Mouse (Mus musculus) hindbrain, embryonic 10.5 days (tissue): ENCODE measurements around the gene Tmem202. TPM values are rescaled to one million over a fixed set of nuclear protein-coding genes. Genes with fewer than 3 reads are reported as not detected.

Experiments used
- DNase-seq: peaks from one replicate; pipeline ENCODE4 v3.0.0-alpha.2; 2017; ENCODE audit warnings: low spot score
- H3K27ac ChIP-seq: fragments of 300-500 bp; sonication (generic); 2 replicates; pipeline ENCODE4 v1.5.1; 2016; ENCODE audit warnings: mild to moderate bottlenecking, moderate library complexity
- H3K27me3 ChIP-seq: fragments of 300-500 bp; sonication (generic); 2 replicates; pipeline ENCODE4 v1.6.1; 2016; ENCODE audit warnings: mild to moderate bottlenecking; ENCODE audit not compliant: poor library complexity, insufficient read depth, severe bottlenecking
- H3K36me3 ChIP-seq: fragments of 300-500 bp; sonication (generic); 2 replicates; pipeline ENCODE4 v1.6.1; 2016; ENCODE audit warnings: mild to moderate bottlenecking, moderate library complexity
- H3K4me1 ChIP-seq: fragments of 300-500 bp; sonication (generic); replicated peaks from 2 replicates; pipeline ENCODE4 v1.6.1; 2016; ENCODE audit warnings: mild to moderate bottlenecking
- H3K4me3 ChIP-seq: fragments of 300-500 bp; sonication (generic); 2 replicates; pipeline ENCODE4 v1.5.1; 2016; ENCODE audit warnings: mild to moderate bottlenecking, moderate library complexity
- H3K9me3 ChIP-seq: fragments of 300-500 bp; sonication (generic); 2 replicates; pipeline ENCODE4 v1.6.1; 2016; ENCODE audit warnings: mild to moderate bottlenecking, moderate library complexity
- WGBS: fragments of 180-500 bp; shearing (Covaris S2); methylation state at CpG from one replicate; pipeline ENCODE4 v1.1.7; 2016; 5-methylcytosine and 5-hydroxymethylcytosine counted together
- polyA plus RNA-seq: library from polyadenylated mRNA; unstranded; fragments of >200 nt; fragmentation: Nextera tagmentation; extraction: Ambion mirVana; gene quantifications from 2 replicates; pipeline ENCODE4 v1.2.1, GENCODE M21; 2016

Gene Tmem202
- polyA plus RNA-seq, 1 experiment from 2014 or later: not detected

DNA sequence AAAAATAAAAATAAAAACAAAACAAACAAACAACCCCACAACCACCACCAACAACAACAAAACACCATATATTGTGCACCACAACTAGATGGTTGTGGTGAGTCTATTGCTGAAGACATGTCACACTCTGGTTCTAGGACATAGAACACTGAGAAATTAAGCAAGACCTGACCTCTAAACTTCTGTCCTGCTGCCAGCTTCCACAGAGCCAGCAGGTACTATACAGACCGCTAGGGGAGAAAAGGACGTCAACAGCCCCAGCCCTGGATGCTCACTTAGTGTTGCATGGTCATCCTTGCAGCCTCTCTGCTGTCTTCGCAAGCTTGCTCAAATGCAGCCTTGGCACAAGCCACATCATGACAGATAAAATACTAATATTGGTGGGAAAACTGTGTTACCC, 12.1 kb downstream of the Tmem202 start:
- Histone ChIP-seq H3K4me3 (no peak overlapping the region), H3K4me1 (no peaks in the 10 kb centered on the region), H3K27ac (no peak overlapping the region), H3K27me3 (no peaks in the 10 kb centered on the region), H3K36me3 (no peaks in the 10 kb centered on the region), H3K9me3 (no peaks in the 10 kb centered on the region)
- 79% methylated on average over 3 of the region's 3 CpGs for WGBS
- no peak for DNase-seq

DNA sequence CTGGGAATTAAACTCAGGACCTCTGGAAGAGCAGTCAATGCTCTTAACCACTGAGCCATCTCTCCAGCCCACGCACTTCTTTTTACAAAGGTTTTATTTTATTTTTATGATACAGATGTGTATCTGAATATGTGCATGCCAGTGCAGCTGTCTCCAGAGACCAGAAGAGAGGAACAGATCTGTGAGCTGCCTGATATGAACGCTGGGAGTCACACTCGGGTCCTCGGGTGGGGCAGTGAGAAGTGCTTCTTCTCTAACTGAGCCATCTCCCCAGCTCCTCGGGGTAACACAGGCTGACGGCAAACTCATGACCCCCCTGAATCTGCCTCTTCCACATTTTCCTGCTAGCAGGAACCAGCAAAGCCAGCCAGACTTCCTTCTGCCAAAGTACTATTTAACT, 12.9 kb downstream of the Tmem202 start:
- H3K36me3 ChIP-seq: no peaks in the 10 kb centered on the region
- DNase-seq: no peak
- 85% methylated on average over 6 of the region's 6 CpGs for WGBS
- H3K4me3 ChIP-seq: no peak overlapping the region
- H3K4me1 ChIP-seq: no peaks in the 10 kb centered on the region
- H3K27ac ChIP-seq: no peak overlapping the region
- no peaks in the 10 kb centered on the region for H3K9me3 ChIP-seq
- no peaks in the 10 kb centered on the region for H3K27me3 ChIP-seq

DNA sequence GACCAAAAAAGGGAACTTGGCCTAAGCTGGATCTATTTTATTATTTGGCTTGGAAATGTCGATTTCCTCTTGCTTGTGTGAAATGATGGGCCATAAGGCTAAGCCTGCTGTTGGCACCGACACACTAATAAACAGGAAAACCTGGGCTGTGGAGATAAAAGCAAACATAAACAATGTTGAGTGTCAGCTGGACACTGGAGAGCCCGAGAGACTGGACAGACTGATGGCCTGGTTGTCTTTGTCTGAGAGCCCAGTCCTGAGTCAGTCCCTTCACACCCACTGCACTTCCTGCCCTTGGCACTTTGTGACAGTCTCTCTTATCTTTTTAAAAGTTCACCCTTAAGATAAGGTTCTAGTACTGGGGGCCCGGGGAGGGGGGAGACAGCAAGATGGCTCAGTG, 16.7 kb downstream of the Tmem202 start:
- 71% methylated on average over 4 of the region's 4 CpGs for WGBS
- Histone ChIP-seq H3K27me3 (no peaks in the 10 kb centered on the region), H3K27ac (no peak overlapping the region), H3K4me1 (no peaks in the 10 kb centered on the region), H3K4me3 (no peak overlapping the region), H3K9me3 (no peaks in the 10 kb centered on the region), H3K36me3 (no peaks in the 10 kb centered on the region)
- no peak for DNase-seq

DNA sequence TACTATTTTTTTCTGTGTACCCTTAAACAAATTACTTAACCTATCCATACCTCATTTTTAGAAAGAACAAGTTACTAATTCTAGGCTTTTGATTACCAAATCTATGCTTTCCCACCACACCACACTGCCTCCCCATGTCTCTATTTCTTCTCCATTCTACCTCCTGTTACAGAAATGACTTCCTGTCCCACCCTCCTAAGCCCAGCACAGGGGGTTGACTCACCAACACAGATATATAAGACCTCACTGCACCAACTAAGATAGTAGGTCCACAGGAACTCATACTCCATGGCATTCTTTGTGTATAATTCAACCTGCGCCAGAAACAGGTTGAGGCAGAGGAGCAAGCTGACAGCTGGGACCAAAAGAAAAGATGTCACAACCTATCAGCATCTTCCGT, 20.3 kb downstream of the Tmem202 start:
- Histone ChIP-seq H3K9me3 (no peaks in the 10 kb centered on the region), H3K4me3 (no peak overlapping the region), H3K4me1 (no peaks in the 10 kb centered on the region), H3K36me3 (no peaks in the 10 kb centered on the region), H3K27me3 (no peaks in the 10 kb centered on the region), H3K27ac (no peak overlapping the region)
- 89% methylated on average over 2 of the region's 2 CpGs for WGBS
- no peak for DNase-seq

DNA sequence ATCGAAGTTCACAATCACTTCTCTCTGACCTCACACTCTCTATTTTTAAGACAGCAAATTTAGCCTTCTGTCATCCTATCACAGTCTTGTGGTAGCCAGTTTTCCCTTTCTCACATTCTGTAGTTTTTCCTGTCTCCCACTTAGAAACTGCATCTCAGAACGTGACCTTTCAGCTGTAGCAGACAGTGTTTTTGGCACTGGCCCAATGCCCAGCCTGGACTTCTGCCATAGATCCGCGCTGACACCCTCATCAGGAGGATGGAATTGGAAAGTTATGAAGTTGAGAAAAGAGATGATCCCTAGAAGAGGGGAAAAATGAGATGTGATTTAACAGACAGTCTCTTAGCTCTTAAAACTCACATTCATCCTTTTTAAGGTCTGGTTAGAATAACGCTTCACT, 20.7 kb downstream of the Tmem202 start:
- Histone ChIP-seq H3K36me3 (no peaks in the 10 kb centered on the region), H3K27me3 (no peaks in the 10 kb centered on the region), H3K9me3 (no peaks in the 10 kb centered on the region), H3K4me1 (no peaks in the 10 kb centered on the region), H3K27ac (no peak overlapping the region), H3K4me3 (no peak overlapping the region)
- DNase-seq: no peak
- 90% methylated on average over 5 of the region's 5 CpGs for WGBS

- Histone ChIP-seq H3K36me3 (no peaks in the 10 kb centered on the region), H3K4me3 (no peak overlapping the region), H3K27me3 (no peaks in the 10 kb centered on the region), H3K9me3 (no peaks in the 10 kb centered on the region), H3K4me1 (0 out of 2 replicates have a peak, but pooled peaks cover 3% of the 10 kb centered on the region), H3K27ac (no peak overlapping the region)
- 58% methylated on average over 7 of the region's 7 CpGs for WGBS
- DNase-seq: no peak
Observed at GRCm38 (mm10) chr9:59517127-59517526, 22.5 kb downstream of the Tmem202 start.

DNA sequence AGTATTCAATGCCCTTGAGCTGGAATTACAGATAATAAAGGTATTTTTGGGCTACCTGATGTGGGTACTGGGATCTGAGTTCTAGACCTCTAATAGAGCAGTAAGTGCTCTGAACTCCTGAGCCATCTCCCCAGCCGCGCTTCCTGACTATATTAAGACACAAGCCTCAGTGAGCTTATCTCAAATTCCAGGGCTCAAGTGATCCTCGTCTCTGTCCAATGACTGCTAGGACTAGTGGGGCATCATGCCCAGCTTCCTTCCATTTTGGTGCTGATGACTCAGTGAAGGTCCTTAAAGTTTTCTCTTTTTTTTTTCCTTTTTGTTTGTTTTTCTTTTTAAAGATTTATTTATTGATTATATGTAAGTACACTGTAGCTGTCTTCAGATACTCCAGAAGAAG, 24.6 kb downstream of the Tmem202 start:
- H3K27me3 ChIP-seq: no peaks in the 10 kb centered on the region
- H3K27ac ChIP-seq: no peak overlapping the region
- DNase-seq: no peak
- H3K4me1 ChIP-seq: 0 out of 2 replicates have a peak, but pooled peaks cover 3% of the 10 kb centered on the region
- 79% methylated on average over 3 of the region's 3 CpGs for WGBS
- no peaks in the 10 kb centered on the region for H3K36me3 ChIP-seq
- no peak overlapping the region for H3K4me3 ChIP-seq
- H3K9me3 ChIP-seq: no peaks in the 10 kb centered on the region

DNA sequence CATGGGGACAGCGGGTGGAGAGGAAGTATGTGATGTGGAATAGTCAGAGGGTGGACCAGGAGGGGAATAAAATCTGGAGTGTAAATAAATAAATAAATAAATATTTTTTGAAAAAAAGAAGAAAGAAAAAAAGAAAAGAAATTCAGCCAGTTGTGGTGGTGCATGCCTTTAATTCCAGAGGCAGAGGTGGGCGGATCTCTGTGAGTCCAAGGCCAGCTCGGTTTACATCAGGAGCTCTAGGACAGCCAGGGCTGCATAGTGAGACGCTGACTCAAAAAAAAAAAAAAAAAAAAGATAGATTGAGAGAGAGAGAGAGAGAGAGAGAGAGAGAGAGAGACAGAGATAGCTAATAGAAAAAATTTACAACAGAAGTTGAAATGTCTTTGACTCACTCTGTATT, 27.3 kb downstream of the Tmem202 start:
- 60% methylated on average over 4 of the region's 4 CpGs for WGBS

GRCm38 (mm10) chr9:59508146-59508545, 31.5 kb downstream of the Tmem202 start:
- no peak overlapping the region for H3K27ac ChIP-seq
- H3K4me1 ChIP-seq: 0 out of 2 replicates have a peak, but pooled peaks cover 3% of the 10 kb centered on the region
- no peaks in the 10 kb centered on the region for H3K36me3 ChIP-seq
- H3K27me3 ChIP-seq: no peaks in the 10 kb centered on the region
- no peaks in the 10 kb centered on the region for H3K9me3 ChIP-seq
- no peak overlapping the region for H3K4me3 ChIP-seq
- WGBS: 43% methylated on average over 1 of the region's 1 CpGs
- DNase-seq: no peak

More for the DNA sequence above, 27.3 kb downstream of the Tmem202 start:
- H3K36me3 ChIP-seq: no peaks in the 10 kb centered on the region
- H3K4me1 ChIP-seq: 0 out of 2 replicates have a peak, but pooled peaks cover 3% of the 10 kb centered on the region
- H3K27me3 ChIP-seq: no peaks in the 10 kb centered on the region
- no peaks in the 10 kb centered on the region for H3K9me3 ChIP-seq
- DNase-seq: no peak
- H3K27ac ChIP-seq: no peak overlapping the region
- no peak overlapping the region for H3K4me3 ChIP-seq

- Histone ChIP-seq H3K27me3 (no peaks in the 10 kb centered on the region), H3K4me1 (peaks cover 25% of the 10 kb centered on the region), H3K9me3 (no peaks in the 10 kb centered on the region), H3K27ac (peak overlapping the region; percentile 99), H3K4me3 (peak overlapping the region; percentile 99), H3K36me3 (peaks cover 4% of the 10 kb centered on the region; the same call in 1 of the 2 replicates)
- no peak for DNase-seq
Observed at GRCm38 (mm10) chr9:59487331-59487730, 52.3 kb downstream of the Tmem202 start.

GRCm38 (mm10) chr9:59486549-59487065, 53.0 kb downstream of the Tmem202 start, which contains the start of gene Arih1:
Arih1 (minus strand) TSS chr9:59486618.
- H3K27ac ChIP-seq: peak within 1 kb of the TSS; percentile 99
- H3K27me3 ChIP-seq: no peaks in the 10 kb centered on the region
- peak within 1 kb of the TSS; percentile 99 for H3K4me3 ChIP-seq
- peaks cover 25% of the 10 kb centered on the region for H3K4me1 ChIP-seq
- WGBS: under 1% methylated on average over 55 of the region's 56 CpGs
- DNase-seq: peak; percentile 99
- H3K9me3 ChIP-seq: no peaks in the 10 kb centered on the region
- peaks cover 6% of the 10 kb centered on the region; the same call in 1 of the 2 replicates for H3K36me3 ChIP-seq

GRCm38 (mm10) chr9:59486076-59486518, 53.5 kb downstream of the Tmem202 start:
- DNase-seq: no peak
- WGBS: under 1% methylated on average over 71 of the region's 71 CpGs

DNA sequence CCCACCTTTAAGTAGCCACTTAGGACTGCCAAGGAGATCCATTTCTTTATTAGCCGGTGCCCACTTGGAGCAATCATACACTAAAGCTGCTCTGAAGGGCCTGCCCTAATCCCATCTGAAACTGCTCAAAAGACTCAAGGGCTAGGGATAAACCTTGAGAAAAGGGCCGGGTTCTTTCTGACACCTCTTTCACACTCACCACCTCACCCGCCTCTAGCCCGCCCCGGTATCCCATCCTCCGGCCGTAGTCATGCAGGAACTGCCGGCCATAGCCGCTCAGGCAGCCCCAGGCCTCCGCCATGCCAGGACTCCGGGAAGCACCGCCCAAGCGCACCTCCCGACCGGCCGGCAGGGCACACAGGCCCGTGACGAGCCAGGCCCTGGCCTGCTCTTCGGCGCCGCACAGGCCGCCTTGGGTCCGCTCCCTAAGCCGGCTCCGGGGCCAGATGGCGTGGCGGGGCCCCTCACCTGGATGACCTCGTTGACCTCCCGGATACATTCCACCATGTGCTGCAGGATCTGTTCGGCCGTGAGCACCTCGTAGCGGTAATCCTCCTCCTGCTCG, 54.1 kb downstream of the Tmem202 start:
- under 1% methylated on average over 34 of the region's 34 CpGs for WGBS
- DNase-seq: peak; percentile 65

More at GRCm38 (mm10) chr9:59486076-59486518, 53.5 kb downstream of the Tmem202 start:
- Histone ChIP-seq H3K36me3 (peaks cover 6% of the 10 kb centered on the region; the same call in 1 of the 2 replicates), H3K4me1 (peaks cover 25% of the 10 kb centered on the region), H3K4me3 (peak overlapping the region; percentile 99), H3K27ac (peak overlapping the region; percentile 99), H3K27me3 (no peaks in the 10 kb centered on the region), H3K9me3 (no peaks in the 10 kb centered on the region)

More for the DNA sequence above, 54.1 kb downstream of the Tmem202 start:
- Histone ChIP-seq H3K27me3 (no peaks in the 10 kb centered on the region), H3K9me3 (no peaks in the 10 kb centered on the region), H3K4me1 (peaks cover 25% of the 10 kb centered on the region), H3K36me3 (peaks cover 6% of the 10 kb centered on the region; the same call in 1 of the 2 replicates), H3K4me3 (peak overlapping the region; percentile 99), H3K27ac (peak overlapping the region; percentile 99)
